Mouse (Mus musculus): ENCODE results near the gene Clcnkb. TPM values are rescaled to one million over a fixed set of nuclear protein-coding genes. Genes with fewer than 3 reads are reported as not detected.

Gene Clcnkb
- total RNA-seq, 1 experiment from 2014 or later, result not detected

DNA sequence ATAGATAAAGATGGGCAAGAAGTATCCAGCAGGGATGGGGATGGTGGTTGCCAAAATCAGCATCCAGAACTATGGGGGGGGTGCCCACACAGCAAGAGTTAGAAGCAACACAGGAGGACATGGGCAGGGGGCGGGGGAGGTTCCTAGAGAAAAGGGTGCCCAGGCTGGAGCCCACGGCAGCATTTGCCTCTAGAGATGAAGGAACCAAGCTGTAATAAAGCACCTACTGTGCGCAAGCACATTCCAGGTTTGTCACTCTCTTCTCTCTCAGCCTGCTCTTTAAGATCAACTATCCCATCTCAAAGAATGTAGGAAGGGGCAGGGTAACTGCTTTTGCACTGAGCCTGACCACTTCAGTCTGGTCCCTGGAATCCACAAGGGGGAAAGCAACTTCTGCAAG lies 7.2 kb downstream of the Clcnkb start:
- ATAC-seq (replicated peaks; ENCODE audit: low read depth, poor library complexity, severe bottlenecking), result no peak

DNA sequence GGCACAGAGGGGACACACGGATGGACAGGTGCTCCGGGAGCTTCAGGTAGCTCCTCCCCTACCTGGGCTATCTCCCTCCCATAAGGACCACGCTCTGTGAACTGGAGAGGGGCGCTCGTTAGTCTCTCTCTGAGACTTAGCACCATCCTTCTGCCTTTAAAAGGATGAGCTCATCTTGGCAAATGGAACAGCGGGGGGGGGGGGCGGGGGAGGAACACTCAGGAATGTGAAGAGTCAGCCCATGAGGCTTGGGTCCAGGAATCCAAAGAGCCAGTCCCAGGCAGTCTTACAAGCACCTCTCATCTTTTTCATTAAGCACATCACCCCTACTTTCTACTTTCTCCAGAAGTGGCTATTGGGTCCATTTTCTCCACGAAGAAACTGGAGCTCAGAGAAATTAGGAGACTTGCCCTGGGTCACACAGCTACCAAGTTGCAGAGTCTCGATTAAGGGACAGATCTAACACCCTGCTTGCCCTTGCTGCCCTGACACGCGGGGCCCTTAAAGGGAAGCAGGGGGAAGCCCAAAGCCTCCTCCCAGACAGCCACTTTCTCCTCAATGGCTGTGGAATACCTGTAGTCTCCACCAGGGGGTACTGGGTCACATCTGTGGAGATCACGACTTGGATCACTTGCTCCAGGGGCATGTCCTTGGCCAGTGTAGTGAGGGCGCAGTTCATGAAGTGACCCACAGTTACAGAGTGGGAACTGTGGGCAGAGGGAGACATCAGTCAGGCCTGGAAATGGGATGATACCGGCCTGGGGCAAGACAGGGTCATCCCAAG lies 9.1 kb downstream of the Clcnkb start:
- peak; percentile 83 for ATAC-seq (replicated peaks; ENCODE audit: low read depth, poor library complexity, severe bottlenecking)

DNA sequence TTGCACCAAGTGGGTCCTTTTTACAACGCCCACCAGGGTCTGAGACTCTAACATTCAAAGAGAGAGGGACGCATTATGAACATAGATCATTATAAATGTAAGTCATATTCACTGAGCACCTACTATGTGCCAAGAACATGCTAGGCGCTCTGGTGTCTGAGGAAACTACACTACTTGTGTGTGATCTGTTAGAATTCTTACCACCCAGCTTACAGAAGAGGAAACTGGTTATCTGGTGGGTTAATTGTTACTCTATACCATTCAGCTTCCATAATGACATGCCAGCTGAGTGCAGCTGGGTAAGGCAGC lies 10.5 kb downstream of the Clcnkb start:
- ATAC-seq (replicated peaks; ENCODE audit: low read depth, poor library complexity, severe bottlenecking), result no peak

DNA sequence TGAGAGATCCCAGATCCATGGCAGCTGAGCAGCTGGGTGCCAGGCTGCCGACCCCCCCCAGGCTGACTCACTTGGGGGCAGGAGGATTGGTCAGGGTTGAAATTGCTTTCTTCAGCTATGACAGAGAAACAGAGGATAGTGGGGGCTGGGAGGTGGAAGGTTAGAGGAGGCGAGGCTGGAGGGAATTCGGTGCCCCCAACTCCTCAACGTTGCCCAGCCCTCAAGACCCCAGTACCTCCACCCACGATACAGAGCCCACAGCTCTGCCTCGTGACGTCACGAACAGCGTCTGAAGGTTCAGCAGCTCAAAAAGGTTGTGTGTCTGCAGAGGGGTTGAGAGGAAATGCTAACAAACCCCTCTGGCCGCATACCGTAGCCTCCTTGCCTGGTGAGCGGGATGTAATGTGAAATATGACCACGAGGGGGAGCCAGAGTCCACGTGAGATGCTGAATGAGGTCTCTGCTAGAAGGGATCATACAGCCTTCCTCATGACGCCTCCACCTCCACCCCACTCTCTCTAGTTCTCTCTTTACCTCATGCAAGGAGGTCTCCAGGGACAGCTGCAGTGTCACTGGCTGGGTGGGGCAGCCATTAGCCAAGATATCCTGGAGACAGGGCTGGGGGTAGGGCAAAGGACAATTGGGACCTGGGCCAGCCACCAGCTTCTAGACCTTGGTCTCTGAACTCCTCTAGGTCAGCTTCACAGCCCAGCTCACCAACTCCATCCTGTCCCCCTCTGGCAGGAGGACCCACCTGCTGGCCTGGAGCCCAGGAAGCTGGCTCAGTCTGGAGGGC lies 11.1 kb downstream of the Clcnkb start:
- peak; percentile 91 for ATAC-seq (replicated peaks; ENCODE audit: low read depth, poor library complexity, severe bottlenecking)

DNA sequence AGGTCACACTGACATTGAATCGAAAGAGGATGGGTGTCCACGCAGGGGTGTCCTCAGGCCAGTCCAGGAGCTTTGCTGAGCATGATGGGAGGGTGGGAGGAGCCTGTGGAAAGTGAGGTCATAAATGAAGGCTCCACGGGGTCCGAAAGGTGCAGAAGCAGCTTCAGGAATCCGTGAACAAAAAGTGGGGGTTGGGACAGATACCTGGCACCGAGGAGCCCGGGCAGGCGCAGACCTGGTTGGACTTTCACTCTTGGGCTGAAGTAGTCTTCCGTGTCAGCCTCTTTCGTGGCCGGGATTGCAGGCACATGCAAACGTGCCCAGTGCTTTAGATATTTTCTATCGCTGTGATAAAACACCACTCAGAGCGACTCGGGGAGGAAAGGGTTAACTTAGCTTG lies 15.6 kb downstream of the Clcnkb start:
- ATAC-seq (replicated peaks; ENCODE audit: low read depth, poor library complexity, severe bottlenecking), result no peak

DNA sequence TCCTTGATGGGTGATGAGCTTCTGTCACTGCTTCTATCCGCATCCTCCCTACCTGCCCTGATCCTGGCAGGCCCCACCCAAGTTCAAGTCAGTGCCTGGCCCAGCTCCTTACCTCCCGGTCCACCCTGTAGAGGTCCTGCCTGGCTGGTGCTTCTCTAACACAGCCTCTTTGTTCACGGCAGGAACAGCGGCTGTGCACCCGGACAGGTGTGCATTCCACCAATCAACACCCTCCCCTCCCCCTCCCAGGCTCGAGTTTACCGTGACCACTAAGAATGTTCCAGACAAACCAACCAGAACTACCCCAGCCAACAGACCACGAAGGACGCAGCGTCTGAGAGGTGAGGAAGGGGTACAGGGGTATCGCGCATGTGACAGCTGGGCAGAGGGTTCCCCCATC lies 17.3 kb downstream of the Clcnkb start, which contains the start of gene Clcnka:
TSS of gene Clcnka (minus strand) at position 180 of the 400 bp plus-strand sequence.
- no peak for ATAC-seq (replicated peaks; ENCODE audit: low read depth, poor library complexity, severe bottlenecking)

DNA sequence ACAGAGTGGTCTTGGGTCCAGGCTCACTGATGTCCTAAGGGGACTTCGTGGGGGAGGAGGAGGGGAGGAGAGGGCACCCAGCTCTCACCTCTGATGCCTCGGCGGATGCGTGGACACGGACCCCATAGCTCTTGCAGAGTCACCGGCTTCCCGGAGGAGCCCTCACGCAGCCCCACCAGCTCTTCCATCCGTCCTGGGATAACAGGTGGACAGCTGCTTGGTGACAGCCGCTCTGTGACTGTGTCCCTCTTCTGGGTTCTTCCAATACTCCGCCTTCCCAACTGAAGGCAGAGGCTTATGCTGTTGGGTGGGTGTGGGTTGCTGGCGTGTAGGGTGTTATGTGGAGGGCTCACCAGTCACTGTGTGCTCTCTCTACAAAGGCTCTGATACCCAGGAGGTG lies 18.0 kb downstream of the Clcnkb start:
- ATAC-seq (replicated peaks; ENCODE audit: low read depth, poor library complexity, severe bottlenecking), result no peak

DNA sequence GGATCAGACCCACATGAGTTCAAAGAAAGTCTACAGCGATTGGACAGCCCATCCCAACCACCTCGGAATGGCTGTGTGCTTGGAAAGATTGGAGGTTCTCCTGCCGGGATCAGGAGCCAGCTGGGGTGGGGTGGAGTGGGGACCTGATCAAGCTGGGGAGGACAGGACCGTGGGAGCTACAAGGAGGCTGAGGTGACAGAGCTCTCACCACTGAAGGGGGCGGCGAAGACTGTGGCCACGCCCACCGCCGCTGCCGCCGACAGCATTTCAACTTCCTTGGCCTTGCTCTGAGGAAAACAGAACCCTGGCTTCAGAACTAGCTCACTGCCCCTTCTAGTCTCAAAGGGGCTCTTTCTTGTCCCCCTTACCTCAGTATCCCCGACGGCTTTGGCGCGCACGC lies 21.1 kb downstream of the Clcnkb start:
- ATAC-seq (replicated peaks; ENCODE audit: low read depth, poor library complexity, severe bottlenecking), result peak; percentile 60; the same call in 1 of the 2 replicates

DNA sequence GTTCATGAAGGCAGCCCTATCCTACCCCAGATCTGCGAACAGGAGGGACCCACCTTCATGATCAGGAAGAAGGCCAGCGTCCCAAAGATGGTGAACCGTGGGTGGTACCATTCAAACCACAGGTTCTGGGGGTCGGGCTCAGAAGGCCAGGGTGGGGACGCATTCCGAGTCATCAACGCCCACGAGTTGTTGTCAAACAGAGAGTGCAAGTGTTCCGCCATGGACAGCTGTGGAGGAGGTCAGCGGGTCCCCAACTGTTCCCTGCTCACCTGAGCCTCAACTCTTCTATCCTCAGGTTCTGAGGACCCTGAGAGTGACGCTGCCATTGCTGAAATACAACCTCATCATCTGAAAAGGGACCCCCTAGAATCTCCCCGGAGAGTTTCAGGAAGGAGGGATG lies 24.5 kb downstream of the Clcnkb start:
- ATAC-seq (replicated peaks; ENCODE audit: low read depth, poor library complexity, severe bottlenecking), result no peak

DNA sequence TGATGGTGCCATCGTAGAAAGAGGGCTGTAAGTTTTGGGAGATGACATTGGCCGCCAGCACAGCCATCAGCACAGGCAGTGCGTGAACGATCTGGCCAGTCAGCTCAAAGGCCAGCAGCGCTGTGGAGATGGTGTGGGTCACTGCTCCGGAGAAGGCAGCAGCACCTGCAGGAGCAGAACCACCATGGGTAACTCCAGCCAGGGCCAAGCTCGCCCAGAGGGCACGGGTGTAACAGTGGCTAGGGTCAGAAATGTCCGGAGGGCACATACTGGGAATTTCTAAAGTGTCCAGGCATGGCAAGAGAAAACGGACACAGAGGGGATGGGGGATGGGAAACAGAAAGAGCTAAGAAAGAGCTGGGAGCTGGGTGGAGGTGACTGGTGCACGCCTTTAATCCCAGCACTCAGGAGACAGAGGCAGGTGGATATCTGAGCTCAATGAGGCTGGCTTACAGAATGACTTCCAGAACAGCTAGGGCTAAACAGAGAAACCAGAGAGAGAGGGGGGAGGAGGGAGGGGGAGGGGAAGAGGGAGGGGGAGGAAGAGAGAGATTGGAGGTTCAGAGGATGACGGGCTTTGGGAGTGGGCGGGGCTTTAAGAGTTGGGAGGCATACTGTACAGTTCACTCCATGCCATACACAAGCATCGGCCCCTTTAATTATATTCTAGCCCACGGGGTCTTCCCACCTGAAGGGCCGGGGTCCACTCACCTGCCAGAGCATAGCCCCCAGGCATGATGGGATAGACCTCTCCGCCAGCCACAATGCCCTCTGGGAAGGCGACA lies 26.3 kb downstream of the Clcnkb start:
- ATAC-seq (replicated peaks; ENCODE audit: low read depth, poor library complexity, severe bottlenecking), result no peak

DNA sequence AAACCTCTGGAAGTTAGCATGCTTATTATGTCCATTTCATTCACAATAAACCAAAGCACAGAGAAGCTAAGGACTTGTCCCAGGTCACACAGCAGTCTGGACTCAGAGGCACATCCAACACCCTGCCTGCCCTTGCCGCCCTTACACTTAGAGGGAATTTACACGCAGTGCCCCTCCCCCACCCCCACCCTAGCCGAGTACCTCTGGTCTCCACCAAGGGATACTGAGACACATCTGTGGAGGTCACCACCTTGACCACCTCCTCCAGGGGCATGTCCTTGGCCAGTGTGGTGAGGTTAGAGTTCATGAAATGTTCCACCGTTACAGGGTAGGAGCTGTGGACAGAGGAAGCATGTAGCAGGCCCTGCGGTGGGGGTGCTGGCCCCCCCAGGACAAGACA lies 27.9 kb downstream of the Clcnkb start:
- no peak for ATAC-seq (replicated peaks; ENCODE audit: low read depth, poor library complexity, severe bottlenecking)

DNA sequence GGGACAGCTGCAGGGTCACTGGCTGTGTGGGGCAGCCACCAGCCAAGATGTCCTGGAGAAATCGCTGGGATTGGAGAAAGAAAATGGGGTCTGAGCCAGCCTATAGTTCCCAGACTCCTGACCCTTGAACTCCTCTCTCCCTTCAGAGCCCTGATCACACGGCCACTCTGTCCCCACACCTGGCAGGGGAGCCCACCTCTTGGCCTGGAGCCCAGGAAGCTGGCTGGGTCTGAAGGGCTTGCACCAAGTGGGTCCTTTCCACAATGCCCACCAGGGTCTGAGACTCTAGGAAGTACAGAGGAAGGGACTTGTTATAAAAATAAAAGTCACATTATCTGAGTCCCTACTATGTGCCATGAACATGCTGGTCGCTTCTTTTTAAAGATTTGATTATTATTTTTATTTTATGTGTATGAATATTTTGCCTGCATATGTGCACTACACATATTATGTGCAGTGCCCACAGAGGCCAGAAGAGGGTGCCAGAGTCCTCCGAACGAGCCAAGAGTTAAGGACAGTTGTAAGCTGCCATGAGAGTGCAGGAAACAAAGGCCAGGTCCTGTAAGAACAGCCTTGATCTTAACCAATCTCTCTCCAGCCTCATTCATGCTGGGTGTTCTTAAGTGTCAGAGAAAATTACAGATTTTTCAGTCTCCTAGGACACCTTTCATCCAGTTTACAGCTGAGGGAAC lies 28.6 kb downstream of the Clcnkb start:
- ATAC-seq (replicated peaks; ENCODE audit: low read depth, poor library complexity, severe bottlenecking), result peak; percentile 80

DNA sequence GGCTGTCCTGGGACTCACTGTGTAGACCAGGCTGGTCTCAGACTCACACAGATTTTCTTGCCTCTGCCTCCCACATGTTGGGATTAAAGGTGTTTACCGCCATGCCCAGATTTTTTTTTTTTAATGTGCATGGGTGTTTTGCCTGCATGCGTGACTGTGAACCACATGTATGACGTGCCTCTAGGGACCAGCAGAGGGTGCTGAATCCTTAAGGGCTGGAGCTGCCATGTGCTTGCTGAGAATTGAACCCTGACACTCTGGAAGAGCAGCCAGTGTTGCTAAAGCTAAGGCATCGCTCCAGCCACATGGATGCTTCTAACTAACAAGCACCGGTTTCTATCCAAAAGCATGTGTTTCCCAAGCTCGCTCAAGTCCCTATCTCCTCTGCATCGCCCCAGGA lies 29.7 kb downstream of the Clcnkb start:
- no peak for ATAC-seq (replicated peaks; ENCODE audit: low read depth, poor library complexity, severe bottlenecking)

DNA sequence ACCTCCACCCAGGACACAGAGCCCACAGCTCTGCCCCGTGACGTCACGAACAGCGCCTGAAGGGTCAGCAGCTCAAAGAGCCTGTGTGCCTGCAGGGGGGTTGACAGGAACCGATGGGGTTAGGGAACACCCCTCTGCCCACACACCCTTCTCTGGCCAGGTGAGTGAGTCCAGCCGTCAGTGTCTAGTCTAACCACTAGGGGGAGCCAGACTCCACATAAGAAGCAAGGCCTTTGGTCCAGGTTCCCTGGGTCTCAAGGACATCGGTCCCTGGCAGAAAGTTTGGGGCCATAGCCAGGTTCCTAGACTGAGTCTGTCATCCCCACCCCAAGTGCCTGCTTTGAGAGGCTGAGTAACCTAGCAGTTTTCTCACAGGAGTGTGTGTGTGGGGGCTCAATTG lies 30.5 kb downstream of the Clcnkb start:
- ATAC-seq (replicated peaks; ENCODE audit: low read depth, poor library complexity, severe bottlenecking), result peak; percentile 67

DNA sequence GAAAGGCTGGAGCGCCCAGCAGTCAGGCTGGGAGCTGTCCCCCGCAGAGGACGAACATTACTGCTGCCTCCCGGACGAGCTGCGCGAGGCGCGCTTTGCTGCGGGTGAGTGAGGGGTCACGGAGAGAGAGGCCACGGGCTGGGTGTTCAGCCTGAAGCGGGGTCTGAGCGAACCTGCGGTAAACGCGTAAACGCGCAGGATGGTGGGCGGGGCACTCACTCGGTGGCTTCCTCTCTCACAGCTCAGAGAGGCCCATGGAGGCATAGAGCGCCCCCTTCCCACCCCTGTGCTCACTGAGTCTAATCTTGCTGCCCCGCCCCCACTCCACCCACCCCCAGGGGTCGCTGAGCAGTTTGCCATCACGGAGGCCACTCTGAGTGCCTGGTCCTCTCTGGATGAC lies 33.4 kb downstream of the Clcnkb start:
- peak; percentile 37; the same call in 1 of the 2 replicates for ATAC-seq (replicated peaks; ENCODE audit: low read depth, poor library complexity, severe bottlenecking)

DNA sequence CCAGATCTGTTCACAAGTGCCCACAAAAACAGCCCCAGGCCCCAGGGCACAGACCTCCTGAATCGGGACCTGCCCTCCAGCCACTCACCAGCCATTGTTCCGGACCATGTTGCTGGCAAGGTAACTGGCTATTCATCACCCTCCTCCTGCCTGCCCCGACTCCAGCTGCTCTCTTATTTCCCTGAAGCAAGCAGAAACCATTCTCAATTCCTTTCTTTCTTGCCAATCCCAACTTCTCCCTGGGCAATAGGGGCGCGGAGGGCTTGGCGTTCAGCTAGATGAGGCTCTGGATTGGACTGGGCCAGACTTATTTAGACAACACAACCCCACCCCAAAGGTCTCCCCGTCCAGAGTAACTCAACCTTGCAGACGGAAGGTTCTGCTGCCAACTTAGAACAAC lies 36.1 kb downstream of the Clcnkb start:
- ATAC-seq (replicated peaks; ENCODE audit: low read depth, poor library complexity, severe bottlenecking), result no peak

DNA sequence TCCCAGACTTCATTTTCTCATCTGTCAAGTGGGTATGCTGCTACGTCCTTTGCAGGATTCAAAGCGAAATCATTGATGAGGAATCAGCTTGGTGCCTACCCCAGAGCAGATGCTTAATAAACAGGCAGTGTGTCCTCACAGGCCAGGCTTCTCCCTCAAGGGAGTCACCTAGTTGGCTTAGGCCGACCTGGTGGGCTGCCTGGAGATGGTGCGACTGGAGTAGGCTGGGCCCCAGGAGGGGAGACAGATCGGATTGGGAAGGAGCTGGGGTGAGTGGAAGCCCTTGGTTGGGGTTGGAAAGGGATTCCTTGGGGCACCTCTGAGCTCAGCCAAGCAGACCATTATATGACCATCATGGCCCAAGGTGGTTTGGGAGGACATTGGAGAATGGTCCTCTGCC lies 43.4 kb downstream of the Clcnkb start:
- no peak for ATAC-seq (replicated peaks; ENCODE audit: low read depth, poor library complexity, severe bottlenecking)

DNA sequence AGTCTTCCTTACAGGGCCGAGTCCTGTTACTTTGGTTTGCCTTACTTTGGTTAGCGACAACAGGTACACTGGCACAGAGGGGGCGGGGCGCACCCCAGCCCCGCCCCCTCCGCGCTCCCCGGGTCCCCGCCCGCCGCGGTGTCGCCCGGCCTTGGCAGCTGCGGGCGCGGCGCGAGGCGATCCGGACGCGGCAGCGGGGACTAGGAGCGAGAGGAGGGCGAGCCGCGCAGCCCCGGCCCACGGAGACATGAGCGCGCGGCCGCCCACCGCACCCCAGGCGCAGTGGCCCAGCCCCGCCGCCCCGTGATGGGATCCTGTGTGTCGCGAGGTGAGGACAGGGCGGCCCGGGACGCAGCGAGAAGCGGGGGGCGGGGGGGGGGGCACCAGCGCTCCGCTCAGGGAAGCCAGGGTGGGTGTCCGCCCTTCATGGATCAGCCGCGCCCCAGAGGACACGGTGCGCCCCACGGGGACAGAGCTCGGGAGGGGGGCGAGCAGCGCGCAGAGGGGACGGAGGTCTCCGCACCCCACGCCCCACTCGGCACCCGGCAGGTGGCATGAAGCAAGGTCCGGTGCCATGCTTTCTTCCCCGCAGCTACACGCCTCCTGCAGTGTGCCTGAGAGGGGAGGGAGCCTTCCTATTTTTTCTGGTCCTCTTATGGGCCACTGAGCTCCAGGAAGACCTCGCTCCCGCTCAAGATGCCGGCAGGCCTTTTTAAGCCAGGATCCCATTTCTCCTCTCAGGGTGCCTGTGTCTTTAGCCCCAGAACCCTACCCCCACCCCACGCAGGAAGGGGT lies 47.6 kb downstream of the Clcnkb start, which contains the start of gene Fam131c:
TSS of gene Fam131c (plus strand) at position 224 of the 795 bp plus-strand sequence.
- no peak; the same call in 1 of the 2 replicates for ATAC-seq (replicated peaks; ENCODE audit: low read depth, poor library complexity, severe bottlenecking)

DNA sequence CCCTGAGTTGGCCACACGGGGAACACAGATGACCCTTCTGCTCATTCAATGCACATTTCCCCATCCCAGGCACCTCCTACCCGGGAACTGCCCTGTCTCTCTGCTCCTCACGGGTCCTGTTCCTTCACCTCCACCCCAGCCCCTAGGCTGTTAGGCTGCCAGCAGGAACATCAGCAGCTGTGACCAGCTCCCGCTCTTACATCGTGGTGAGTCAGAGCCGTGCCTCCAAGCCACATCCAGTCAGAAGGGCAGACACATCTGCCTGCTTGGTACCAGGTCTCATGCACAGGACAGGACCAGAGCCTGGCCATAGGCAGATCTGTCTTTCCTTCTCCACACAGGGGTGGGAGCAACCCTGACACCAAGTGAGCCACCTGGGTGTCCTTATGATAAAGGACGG lies 49.9 kb downstream of the Clcnkb start:
- no peak for ATAC-seq (replicated peaks; ENCODE audit: low read depth, poor library complexity, severe bottlenecking)

Data from common myeloid progenitor, adult 5-6 weeks (primary cell).